Mouse (Mus musculus): Measurements from ENCODE around the gene Aars.
"Not testable (repeated sequence)": the region's sequence is repeated elsewhere in the genome, so short reads cannot be mapped to it uniquely, and the experiment has no call there.

The Aars gene

DNA sequence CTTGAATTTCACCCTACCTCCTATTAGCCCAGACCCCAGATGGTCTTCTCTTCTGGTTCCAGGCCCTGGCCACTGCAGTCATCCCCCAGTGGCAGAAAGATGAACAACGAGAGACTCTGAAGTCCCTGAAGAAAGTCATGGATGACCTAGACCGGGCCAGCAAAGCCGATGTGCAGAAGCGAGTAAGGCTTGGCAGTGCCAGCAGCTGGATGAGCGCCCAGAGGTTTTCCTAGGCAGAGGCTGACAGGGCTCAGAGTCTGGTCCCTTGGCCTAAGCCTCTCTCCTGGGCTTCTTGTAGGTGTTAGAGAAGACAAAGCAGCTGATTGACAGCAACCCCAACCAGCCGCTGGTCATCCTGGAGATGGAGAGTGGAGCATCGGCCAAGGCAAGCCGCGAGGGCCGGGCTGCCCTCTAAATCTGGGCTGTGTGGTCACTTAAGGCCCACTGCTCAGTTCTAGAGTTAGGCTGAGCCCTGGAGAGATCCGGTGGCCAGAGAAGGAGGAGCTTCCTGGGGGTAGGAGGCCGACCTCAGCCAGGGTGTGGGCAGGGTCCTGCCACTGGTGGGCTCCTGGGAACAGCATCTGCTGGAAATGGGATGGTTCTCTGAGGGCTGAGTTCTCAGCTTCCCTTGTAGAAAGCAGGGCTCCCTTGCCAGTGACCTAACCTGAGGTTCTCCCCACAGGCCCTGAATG, 21.0 kb downstream of the Aars start:
- in situ Hi-C loops (cut with MboI; ENCODE audit: low sequenced_read_pairs), result no loop called here

DNA sequence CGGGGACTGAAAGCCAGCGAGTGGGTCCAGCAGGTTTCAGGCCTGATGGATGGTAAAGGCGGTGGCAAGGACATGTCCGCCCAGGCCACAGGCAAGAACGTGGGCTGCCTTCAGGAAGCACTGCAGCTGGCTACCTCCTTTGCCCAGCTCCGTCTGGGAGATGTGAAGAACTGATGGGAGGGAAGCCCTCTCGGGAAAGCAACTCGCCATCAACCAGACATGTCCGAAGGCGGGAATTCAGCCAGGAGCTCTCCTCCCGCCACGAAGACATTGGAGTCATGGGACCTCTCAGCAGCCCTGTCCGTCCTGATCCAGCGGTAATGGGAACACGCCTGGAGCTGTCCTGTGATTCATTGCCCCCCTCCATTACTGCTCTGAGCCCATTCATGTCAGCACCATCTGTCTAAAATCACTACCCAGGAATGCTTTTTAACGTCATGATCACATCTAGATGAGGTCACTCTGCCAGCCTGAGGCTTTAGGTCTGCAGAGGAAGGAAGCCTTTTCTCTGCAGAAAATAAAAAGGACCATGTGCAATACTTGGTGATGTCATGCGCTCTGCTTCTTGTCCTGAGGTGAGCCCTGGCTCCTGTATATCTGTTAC, 22.2 kb downstream of the Aars start:
- in situ Hi-C loops (cut with MboI; ENCODE audit: low sequenced_read_pairs), result no loop called here

- in situ Hi-C loops (cut with MboI; ENCODE audit: low sequenced_read_pairs), result no loop called here
These were observed 22.7 kb downstream of the Aars start for GRCm38 (mm10) chr8:111055661-111056060.

- in situ Hi-C loops (cut with MboI; ENCODE audit: low sequenced_read_pairs), result no loop called here
These were observed 23.3 kb downstream of the Aars start, which contains the start of gene Exosc6 for GRCm38 (mm10) chr8:111056158-111056663. Gene Exosc6 (plus strand): TSS chr8:111056339.

DNA sequence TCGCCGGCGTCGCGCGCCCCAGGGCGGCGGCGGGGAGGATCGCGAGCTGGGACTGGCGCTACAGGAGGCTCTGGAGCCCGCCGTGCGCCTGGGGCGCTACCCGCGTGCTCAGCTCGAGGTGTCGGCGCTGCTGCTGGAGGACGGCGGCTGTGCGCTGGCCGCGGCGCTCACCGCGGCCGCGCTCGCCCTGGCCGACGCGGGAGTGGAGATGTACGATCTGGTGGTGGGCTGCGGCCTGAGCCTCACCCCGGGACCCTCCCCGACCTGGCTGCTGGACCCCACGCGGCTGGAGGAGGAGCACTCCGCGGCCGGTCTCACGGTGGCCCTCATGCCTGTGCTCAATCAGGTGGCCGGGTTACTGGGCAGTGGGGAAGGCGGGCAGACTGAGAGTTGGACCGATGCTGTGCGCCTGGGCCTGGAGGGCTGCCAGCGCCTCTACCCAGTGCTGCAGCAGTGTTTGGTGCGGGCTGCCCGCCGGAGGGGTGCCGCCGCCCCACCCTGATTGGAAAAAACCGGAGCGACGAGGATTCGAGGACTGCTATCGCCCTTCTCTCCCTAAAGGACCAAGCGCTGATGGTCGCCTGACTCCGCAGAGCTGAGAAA, 23.8 kb downstream of the Aars start:
- in situ Hi-C loops (cut with MboI; ENCODE audit: low sequenced_read_pairs), result no loop called here

DNA sequence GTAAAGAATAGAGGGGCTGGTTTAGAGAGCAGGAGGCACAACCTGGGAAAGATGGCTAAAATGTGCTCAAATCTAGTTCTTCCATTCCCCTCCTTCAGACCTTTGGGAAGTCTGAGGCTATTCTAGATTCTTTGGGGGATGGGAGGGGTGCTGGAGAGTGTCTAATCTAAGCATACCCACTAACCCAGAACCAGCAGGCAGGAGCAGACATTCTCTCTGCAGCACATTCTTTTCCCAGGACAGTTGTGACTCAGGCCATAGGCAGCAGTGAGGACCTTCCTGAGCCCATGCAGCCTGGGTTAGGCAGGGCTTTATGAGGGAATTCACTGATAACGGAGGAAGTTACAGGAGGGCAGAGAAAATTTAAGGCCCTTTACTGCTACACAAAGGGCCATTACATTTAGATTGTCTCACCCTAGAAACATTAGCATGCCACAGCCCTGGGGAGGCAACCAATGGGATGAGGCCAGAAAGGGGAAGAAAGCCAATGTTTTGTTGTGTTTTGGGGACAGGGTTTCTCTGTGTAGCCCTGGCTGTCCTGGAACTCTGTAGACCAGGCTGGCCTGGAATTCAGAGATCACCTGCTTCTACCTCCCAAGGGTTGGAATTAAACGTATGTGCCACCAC, 26.1 kb downstream of the Aars start:
- in situ Hi-C loops (cut with MboI; ENCODE audit: low sequenced_read_pairs), result no loop called here

DNA sequence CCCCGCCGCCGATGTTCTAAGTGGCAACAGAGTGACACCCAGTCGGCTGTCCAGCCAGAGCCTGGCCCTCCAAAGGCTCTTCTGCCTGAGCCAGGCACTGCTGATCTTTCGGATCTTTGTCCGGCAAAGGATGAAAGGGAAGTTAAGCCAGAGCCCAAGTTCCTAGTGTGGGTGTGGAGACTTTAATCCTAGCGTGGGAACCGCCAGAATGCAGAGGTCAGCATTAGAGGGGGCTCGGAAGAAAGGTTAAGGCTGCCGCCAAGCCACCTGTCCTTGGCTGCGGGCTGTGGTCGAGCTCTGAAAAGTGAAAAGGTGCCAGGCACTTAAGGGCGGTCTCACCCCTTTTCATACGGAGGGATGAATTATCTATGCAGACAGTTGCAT, 28.7 kb downstream of the Aars start:
- in situ Hi-C loops (cut with MboI; ENCODE audit: low sequenced_read_pairs), result no loop called here

DNA sequence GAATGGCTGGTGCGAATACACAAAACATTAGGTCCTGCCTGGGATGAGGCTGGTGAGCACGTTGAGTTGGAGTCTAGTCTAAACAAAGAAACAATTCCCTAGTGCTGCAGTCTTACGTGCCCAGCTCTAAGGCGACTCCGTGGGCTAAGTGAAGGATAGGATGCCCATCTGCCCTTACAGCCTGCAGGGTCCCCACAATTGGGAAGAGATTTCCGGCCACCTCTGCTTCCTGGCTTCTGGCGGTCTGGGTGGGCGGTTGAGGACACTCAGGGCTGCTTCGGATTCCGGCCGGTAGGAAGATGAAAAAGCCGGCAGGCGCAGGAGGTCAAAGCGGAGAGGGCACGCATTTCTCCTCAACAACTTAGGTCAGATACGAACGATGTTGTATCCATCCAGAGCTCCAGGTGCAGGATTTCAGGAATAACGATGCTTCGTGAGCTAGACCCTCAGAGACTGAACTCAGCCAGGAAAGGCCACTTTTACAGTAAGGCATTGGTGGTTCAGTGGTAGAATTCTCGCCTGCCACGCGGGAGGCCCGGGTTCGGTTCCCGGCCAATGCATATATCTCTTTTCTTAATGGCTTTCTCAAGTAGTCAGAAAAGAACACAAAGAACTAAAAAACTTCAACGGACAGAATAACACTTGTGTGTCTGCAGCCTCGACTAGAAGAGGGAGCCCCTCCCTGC, 29.3 kb downstream of the Aars start:
- in situ Hi-C loops (cut with MboI; ENCODE audit: low sequenced_read_pairs), result no loop called here

DNA sequence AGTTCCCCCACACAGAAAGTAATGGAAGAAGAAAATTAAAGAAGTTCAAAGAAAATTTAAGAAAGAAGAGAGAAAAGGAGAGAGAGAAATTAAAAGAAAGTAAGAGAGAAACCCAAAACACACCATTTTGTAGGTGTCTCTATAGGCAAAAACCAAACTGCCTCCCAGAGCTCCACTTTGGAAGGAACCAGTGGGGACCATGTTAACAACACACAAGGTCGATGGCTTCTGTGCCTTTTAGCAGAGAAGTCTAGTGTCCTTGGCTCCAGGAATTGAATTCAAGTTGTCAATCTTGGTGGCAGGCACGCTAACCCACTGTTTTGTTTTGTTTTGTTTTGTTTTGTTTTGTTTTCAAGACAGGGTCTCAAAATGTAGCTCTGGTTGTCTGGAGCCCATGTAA, 29.9 kb downstream of the Aars start:
- in situ Hi-C loops (cut with MboI; ENCODE audit: low sequenced_read_pairs), result no loop called here

GRCm38 (mm10) chr8:111066308-111066707, 33.4 kb downstream of the Aars start:
- in situ Hi-C loops (cut with MboI; ENCODE audit: low sequenced_read_pairs), result no loop called here

DNA sequence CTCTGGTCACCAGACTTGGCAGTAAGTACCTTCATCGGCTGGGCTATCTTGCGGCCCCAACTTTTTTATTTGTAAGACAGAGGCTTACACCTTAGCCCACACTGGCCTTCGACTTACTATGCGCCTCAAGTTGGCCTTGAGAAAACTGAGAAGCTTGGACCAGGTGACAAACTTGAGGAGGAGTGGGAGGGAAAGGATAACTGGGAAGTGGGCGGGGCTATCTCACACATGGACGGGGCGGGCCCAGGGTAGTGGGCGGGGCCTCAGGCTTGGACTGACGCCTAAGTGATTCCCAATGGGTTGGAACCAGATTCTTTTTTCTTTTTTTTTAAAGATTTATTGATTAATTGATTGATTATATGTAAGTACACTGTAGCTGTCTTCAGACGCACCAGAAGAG, 34.5 kb downstream of the Aars start:
- in situ Hi-C loops (cut with MboI; ENCODE audit: low sequenced_read_pairs), result no loop called here

GRCm38 (mm10) chr8:111068660-111069059, 35.7 kb downstream of the Aars start:
- in situ Hi-C loops (cut with MboI; ENCODE audit: low sequenced_read_pairs), result not testable (repeated sequence)

- in situ Hi-C loops (cut with MboI; ENCODE audit: low sequenced_read_pairs), result no loop called here
These were observed 43.0 kb downstream of the Aars start for GRCm38 (mm10) chr8:111075926-111076325.

GRCm38 (mm10) chr8:111079461-111079860, 46.5 kb downstream of the Aars start:
- in situ Hi-C loops (cut with MboI; ENCODE audit: low sequenced_read_pairs), result no loop called here

DNA sequence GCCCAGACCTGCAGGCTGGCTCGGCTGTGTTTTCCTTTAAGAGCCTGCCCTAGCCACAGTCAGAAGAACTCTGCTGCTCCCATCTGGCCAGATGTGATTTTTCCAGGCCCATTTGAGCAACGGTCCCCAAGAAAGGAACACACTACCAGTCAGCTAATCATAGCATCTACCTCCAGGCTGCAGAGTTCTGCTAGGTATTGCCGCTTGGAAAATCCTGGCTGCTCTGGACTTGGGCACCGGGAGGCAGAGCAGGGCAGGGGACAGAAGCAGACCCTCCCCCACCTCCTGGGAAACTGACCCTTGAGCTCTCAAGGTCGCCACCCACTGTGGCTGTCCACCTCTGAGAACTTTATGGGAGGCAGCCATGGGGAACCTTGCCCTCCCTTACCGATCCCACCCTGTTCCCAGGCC, 46.9 kb downstream of the Aars start:
- in situ Hi-C loops (cut with MboI; ENCODE audit: low sequenced_read_pairs), result no loop called here

- in situ Hi-C loops (cut with MboI; ENCODE audit: low sequenced_read_pairs), result no loop called here
These were observed 48.8 kb downstream of the Aars start for GRCm38 (mm10) chr8:111081580-111082258.

GRCm38 (mm10) chr8:111083936-111084335, 51.0 kb downstream of the Aars start:
- in situ Hi-C loops (cut with MboI; ENCODE audit: low sequenced_read_pairs), result not testable (repeated sequence)

GRCm38 (mm10) chr8:111090126-111090525, 57.2 kb downstream of the Aars start:
- in situ Hi-C loops (cut with MboI; ENCODE audit: low sequenced_read_pairs), result no loop called here

GRCm38 (mm10) chr8:111091706-111092105, 58.8 kb downstream of the Aars start:
- in situ Hi-C loops (cut with MboI; ENCODE audit: low sequenced_read_pairs), result no loop called here

DNA sequence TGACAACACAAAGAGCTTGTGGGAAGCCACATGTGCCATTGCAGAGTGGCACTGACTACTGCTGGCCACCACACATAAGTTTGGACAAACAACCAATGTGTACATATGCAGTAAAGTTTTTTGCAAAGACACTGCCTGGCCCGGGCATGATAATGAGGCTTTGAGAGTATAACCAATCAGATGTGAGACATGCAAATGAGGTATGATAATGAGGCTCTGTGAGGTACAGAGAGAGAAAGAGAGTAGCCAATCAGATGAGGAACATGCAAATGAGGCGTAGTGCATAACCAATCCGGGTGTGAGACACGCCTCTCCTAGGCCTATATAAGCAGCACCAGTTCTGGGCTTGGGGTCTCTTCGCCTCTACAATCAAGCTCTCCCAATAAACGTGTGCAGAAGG, 59.4 kb downstream of the Aars start, which contains the start of gene Clec18a:
Gene Clec18a (minus strand): TSS at position 101 of the 400 bp plus-strand sequence.
- in situ Hi-C loops (cut with MboI; ENCODE audit: low sequenced_read_pairs), result not testable (repeated sequence)
